Mouse (Mus musculus) heart, postnatal 0 days (tissue): ENCODE results near the gene Gak. TPM values are rescaled to one million over a fixed set of nuclear protein-coding genes. Genes with fewer than 3 reads are reported as not detected.

Experiments
- ATAC-seq: fragments of 200-750 bp; cut with Nextera tagmentation; 2 replicates; pipeline ENCODE4 v1.8.0; 2017; ENCODE audit warnings: low read depth, moderate number of reproducible peaks, moderate library complexity; ENCODE audit not compliant: insufficient read depth
- DNase-seq: peaks from one replicate; pipeline ENCODE4 v3.0.0-alpha.2; 2016; ENCODE audit warnings: low spot score
- H3K27ac ChIP-seq: fragments of 300-500 bp; sonication (generic); 2 replicates; pipeline ENCODE4 v1.5.1; 2014; ENCODE audit warnings: low read depth, mild to moderate bottlenecking
- H3K27me3 ChIP-seq: fragments of 300-500 bp; sonication (generic); 2 replicates; pipeline ENCODE4 v1.6.1; 2014; ENCODE audit warnings: low read length, mixed read lengths; ENCODE audit not compliant: control insufficient read depth, insufficient read depth
- H3K36me3 ChIP-seq: fragments of 300-500 bp; sonication (generic); replicated peaks from 2 replicates; pipeline ENCODE4 v1.6.1; 2014; ENCODE audit warnings: low read length, mixed read lengths; ENCODE audit not compliant: control insufficient read depth, insufficient read depth
- H3K4me1 ChIP-seq: fragments of 300-500 bp; sonication (generic); 2 replicates; pipeline ENCODE4 v1.6.1; 2014; ENCODE audit warnings: antibody characterized with exemption; ENCODE audit not compliant: control insufficient read depth, insufficient read depth
- H3K4me2 ChIP-seq: fragments of 300-500 bp; sonication (generic); 2 replicates; pipeline ENCODE4 v1.6.1; 2014; ENCODE audit warnings: low read depth, mild to moderate bottlenecking, low read length, moderate library complexity
- H3K4me3 ChIP-seq: fragments of 300-500 bp; sonication (generic); 2 replicates; pipeline ENCODE4 v1.5.1; 2014; ENCODE audit warnings: low read depth, low read length
- H3K9ac ChIP-seq: fragments of 300-500 bp; sonication (generic); replicated peaks from 2 replicates; pipeline ENCODE4 v1.6.1; 2014; ENCODE audit warnings: low read depth, low read length, mixed read lengths
- H3K9me3 ChIP-seq: fragments of 300-500 bp; sonication (generic); replicated peaks from 2 replicates; pipeline ENCODE4 v1.6.1; 2016; ENCODE audit warnings: low read length; ENCODE audit not compliant: control insufficient read depth
- CTCF ChIP-seq: IDR thresholded peaks from 2 replicates; pipeline ENCODE4 v1.5.1; 2016; ENCODE audit warnings: antibody characterized with exemption, control low read depth, low read depth
- EP300 ChIP-seq: IDR thresholded peaks from 2 replicates; pipeline ENCODE4 v1.6.1; 2016; ENCODE audit warnings: antibody characterized with exemption, low read depth
- WGBS: fragments of 180-500 bp; shearing (Covaris S2); extraction: QIAGEN DNeasy Blood & Tissue Kit; methylation state at CpG from one replicate; pipeline ENCODE4 v1.1.7; 2014; 5-methylcytosine and 5-hydroxymethylcytosine counted together
- polyA plus RNA-seq: library from polyadenylated mRNA; unstranded; fragments of >200 nt; fragmentation: Nextera tagmentation; extraction: Ambion mirVana; gene quantifications from 2 replicates; pipeline ENCODE4 v1.2.1, GENCODE M21; 2015
- total RNA-seq: library from RNA; depleted of rRNA; stranded (reverse); fragments of >200 nt; gene quantifications from 2 replicates; pipeline ENCODE4 v1.2.3, GENCODE M21; 2014; ENCODE audit warnings: low replicate concordance

Gak gene
- total and polyA plus RNA-seq, 2 experiments from 2014 or later = 15.0 to 29.4 TPM

- Histone ChIP-seq H3K4me2 (no peak overlapping the region), H3K27ac (no peak overlapping the region), H3K9me3 (no peaks in the 10 kb centered on the region), H3K36me3 (peaks cover 98% of the 10 kb centered on the region), H3K9ac (no peak overlapping the region), H3K4me1 (no peaks in the 10 kb centered on the region), H3K27me3 (no peaks in the 10 kb centered on the region), H3K4me3 (no peak overlapping the region)
- no peak for DNase-seq
- TF ChIP-seq EP300 = no peak
- no peak for TF ChIP-seq CTCF
- WGBS = 96% methylated on average over 6 of the region's 6 CpGs
- no peak for ATAC-seq
Measured at GRCm38 (mm10) chr5:108573054-108573453, 56.5 kb downstream of the Gak start.

DNA sequence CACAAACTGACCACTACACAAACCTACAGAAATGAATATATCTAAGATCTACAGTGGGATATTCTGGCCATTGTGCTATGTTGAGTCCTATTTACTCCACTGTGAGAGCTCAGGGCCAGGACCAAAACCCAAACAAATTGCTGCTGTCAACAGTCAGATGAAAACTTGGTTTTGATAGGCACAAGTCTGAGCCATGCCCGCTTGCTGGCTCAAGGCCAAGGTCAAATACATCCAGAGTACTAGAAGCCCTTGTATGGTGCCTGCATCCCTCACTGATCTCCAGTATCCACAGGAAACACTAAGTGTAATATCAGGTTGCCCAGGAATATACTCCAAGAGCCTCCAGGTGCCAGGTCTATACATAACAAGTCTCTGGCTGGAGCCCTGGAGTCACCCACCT, 58.6 kb downstream of the Gak start:
- Histone ChIP-seq H3K4me1 (no peaks in the 10 kb centered on the region), H3K27ac (no peak overlapping the region), H3K27me3 (no peaks in the 10 kb centered on the region), H3K9ac (no peak overlapping the region), H3K4me3 (no peak overlapping the region), H3K36me3 (peaks cover 86% of the 10 kb centered on the region), H3K4me2 (no peak overlapping the region), H3K9me3 (no peaks in the 10 kb centered on the region)
- WGBS = 47% methylated on average over 1 of the region's 1 CpGs
- no peak for ATAC-seq
- DNase-seq = no peak
- TF ChIP-seq CTCF (no peak), EP300 (no peak)

- H3K27me3 ChIP-seq = no peaks in the 10 kb centered on the region
- DNase-seq (no peak), ATAC-seq (no peak)
- H3K27ac ChIP-seq = no peak overlapping the region
- no peak overlapping the region for H3K9ac ChIP-seq
- H3K4me3 ChIP-seq = no peak overlapping the region
- no peaks in the 10 kb centered on the region for H3K9me3 ChIP-seq
- peaks cover 49% of the 10 kb centered on the region for H3K36me3 ChIP-seq
- TF ChIP-seq EP300 = no peak
- TF ChIP-seq CTCF = no peak
- no peak overlapping the region for H3K4me2 ChIP-seq
- WGBS = 87% methylated on average over 2 of the region's 2 CpGs
- H3K4me1 ChIP-seq = no peaks in the 10 kb centered on the region
Measured at GRCm38 (mm10) chr5:108567104-108567503, 62.5 kb downstream of the Gak start.

- Histone ChIP-seq H3K27ac (no peak overlapping the region), H3K27me3 (no peaks in the 10 kb centered on the region), H3K9ac (no peak overlapping the region), H3K4me2 (no peak overlapping the region), H3K36me3 (peaks cover 43% of the 10 kb centered on the region), H3K4me3 (no peak overlapping the region), H3K9me3 (no peaks in the 10 kb centered on the region), H3K4me1 (no peaks in the 10 kb centered on the region)
- ATAC-seq = no peak
- TF ChIP-seq CTCF (no peak), EP300 (no peak)
- no peak for DNase-seq
- whole genome bisulfite sequencing = 88% methylated on average over 4 of the region's 4 CpGs
Measured at GRCm38 (mm10) chr5:108566523-108566922, 63.0 kb downstream of the Gak start.

DNA sequence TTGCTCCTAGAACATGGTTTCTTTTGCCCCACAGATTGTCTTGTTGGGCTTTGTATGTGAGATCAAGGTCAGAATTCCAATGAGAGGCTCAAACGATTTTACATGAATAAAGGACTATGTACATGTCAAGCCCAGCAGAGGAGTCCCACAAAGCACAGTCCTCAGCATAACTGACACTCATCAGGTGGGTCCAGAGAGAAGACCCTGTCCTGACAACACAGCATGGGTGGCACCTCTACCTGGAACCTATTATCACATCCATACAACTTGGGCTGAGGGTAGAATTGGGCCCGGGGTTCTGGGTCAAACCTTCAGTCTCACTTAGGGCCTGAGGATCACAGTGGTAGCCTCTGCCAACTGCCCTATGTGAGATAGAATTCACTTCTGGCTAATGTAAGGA, 64.2 kb downstream of the Gak start:
- Histone ChIP-seq H3K4me2 (no peak overlapping the region), H3K4me3 (no peak overlapping the region), H3K9me3 (no peaks in the 10 kb centered on the region), H3K9ac (no peak overlapping the region), H3K36me3 (peaks cover 32% of the 10 kb centered on the region), H3K27ac (no peak overlapping the region), H3K4me1 (no peaks in the 10 kb centered on the region), H3K27me3 (no peaks in the 10 kb centered on the region)
- no peak for DNase-seq
- WGBS = 90% methylated on average over 2 of the region's 2 CpGs
- TF ChIP-seq EP300 = no peak
- TF ChIP-seq CTCF = no peak
- no peak for ATAC-seq

- 52% methylated on average over 3 of the region's 3 CpGs for WGBS
Measured at GRCm38 (mm10) chr5:108564346-108564745, 65.2 kb downstream of the Gak start.

More at GRCm38 (mm10) chr5:108564346-108564745, 65.2 kb downstream of the Gak start:
- Histone ChIP-seq H3K4me2 (no peak overlapping the region), H3K27me3 (no peaks in the 10 kb centered on the region), H3K4me1 (no peaks in the 10 kb centered on the region), H3K27ac (no peak overlapping the region), H3K36me3 (peaks cover 21% of the 10 kb centered on the region), H3K4me3 (no peak overlapping the region), H3K9me3 (peaks cover 5% of the 10 kb centered on the region; the same call in 1 of the 2 replicates), H3K9ac (no peak overlapping the region)
- DNase-seq (no peak), ATAC-seq (no peak)
- TF ChIP-seq CTCF = no peak
- TF ChIP-seq EP300 = no peak
